Comparison of ENCODE assay signal across 10 mouse cellular contexts in genomic region chr11:111212038-111212701, GRCm38 (mm10).
DNase-seq lines count a peak whose midpoint lies in the region; ATAC-seq and TF ChIP-seq lines count a peak whose summit lies in the region.
"Had no signal": no experiment of that assay in that cellular context is flagged by ENCODE, and none has a peak within 500 bp of the region (broad histone marks: within the 10 kb centered on the region; RNA-seq: fewer than 3 reads in every experiment).

No protein-coding gene starts in this region.

- peaks cover 8% of the 10 kb centered on the region; the same call in 1 of the 2 replicates for H3K4me1 ChIP-seq in neural tube, embryonic 11.5 days (ENCODE audit: control insufficient read depth, insufficient read depth, low read length)
- H3K4me1 ChIP-seq in hindbrain, postnatal 0 days (ENCODE audit: insufficient read depth, low read length), result peaks cover 9% of the 10 kb centered on the region; the same call in 1 of the 2 replicates

- no peak overlapping the region for H3K4me3 ChIP-seq in neural tube, embryonic 11.5 days (ENCODE audit: low read depth, low read length)
- no peak overlapping the region for H3K4me3 ChIP-seq in hindbrain, postnatal 0 days (ENCODE audit: low read length)

- no peak overlapping the region for H3K4me2 ChIP-seq in neural tube, embryonic 11.5 days (ENCODE audit: low read depth)
- no peak overlapping the region for H3K4me2 ChIP-seq in hindbrain, postnatal 0 days (ENCODE audit: low read depth, low read length)

- 77% methylated on average over 5 of the region's 5 CpGs for WGBS in neural tube, embryonic 11.5 days
- 56% methylated on average over 5 of the region's 5 CpGs for WGBS in hindbrain, postnatal 0 days

- peak; percentile 50 for DNase-seq in adrenal gland, adult 2 months
- no peak for DNase-seq in adrenal gland, postnatal 4 days (ENCODE audit: low spot score in 2 of 2)
- peak; percentile 24 for DNase-seq in neural tube, embryonic 11.5 days (ENCODE audit: low spot score)
- DNase-seq in neural tube, embryonic 10.5 days (ENCODE audit: extremely low spot score, low spot score), result no peak
- DNase-seq in hindbrain, postnatal 0 days (ENCODE audit: low spot score), result peak; percentile 65
- DNase-seq in yolk sac, embryonic 10.5 days (ENCODE audit: low spot score), result peak; percentile 5
- no peak for DNase-seq in B cell, adult 2 months
- no peak for DNase-seq in urinary bladder, postnatal 14 days (ENCODE audit: low spot score)
- DNase-seq: cerebellum, adult 9-10 months had no signal

- H3K9ac ChIP-seq in neural tube, embryonic 11.5 days (ENCODE audit: low read length), result no peak overlapping the region
- H3K9ac ChIP-seq in hindbrain, postnatal 0 days (replicated peaks; ENCODE audit: low read length), result no peak overlapping the region

- no peaks in the 10 kb centered on the region for H3K9me3 ChIP-seq in neural tube, embryonic 11.5 days (ENCODE audit: control insufficient read depth, low read length)
- H3K9me3 ChIP-seq in hindbrain, postnatal 0 days (ENCODE audit: low read length), result no peaks in the 10 kb centered on the region

- no peak for TF ChIP-seq CTCF in hindbrain, postnatal 0 days (IDR thresholded peaks at IDR 0.05; ENCODE audit: low read depth)

- no peaks in the 10 kb centered on the region for H3K36me3 ChIP-seq in neural tube, embryonic 11.5 days (ENCODE audit: control insufficient read depth, insufficient read depth, low read length)
- no peaks in the 10 kb centered on the region for H3K36me3 ChIP-seq in hindbrain, postnatal 0 days (ENCODE audit: insufficient read depth, low read length)

- H3K27me3 ChIP-seq in neural tube, embryonic 11.5 days (ENCODE audit: control insufficient read depth, insufficient read depth, low read length), result no peaks in the 10 kb centered on the region
- H3K27me3 ChIP-seq in hindbrain, postnatal 0 days (ENCODE audit: insufficient read depth, low read length), result no peaks in the 10 kb centered on the region
- H3K27me3 ChIP-seq: Patski had no signal

- H3K27ac ChIP-seq in neural tube, embryonic 11.5 days (ENCODE audit: low read depth, low read length), result no peak overlapping the region
- H3K27ac ChIP-seq in hindbrain, postnatal 0 days, result peak overlapping the region; percentile 32; the same call in 1 of the 2 replicates

- ATAC-seq in neural tube, embryonic 11.5 days (ENCODE audit: insufficient read depth, low FRiP score, low TSS enrichment), result peak; percentile 84
- ATAC-seq in hindbrain, postnatal 0 days, result peak; percentile 79
- ATAC-seq: Patski had no signal

Comparison
In these comparisons a context has a peak if more than half of its experiments do, and no peak if none do; other contexts are left out.
1. DNase-seq: peak in adrenal gland, adult 2 months (single experiment), neural tube, embryonic 11.5 days (single experiment), hindbrain, postnatal 0 days (single experiment) and yolk sac, embryonic 10.5 days (single experiment); none in adrenal gland, postnatal 4 days (0 of 2), neural tube, embryonic 10.5 days (single experiment), B cell, adult 2 months (0 of 2) and urinary bladder, postnatal 14 days (single experiment).